Mouse (Mus musculus) olfactory bulb, adult 2 months (tissue): ENCODE results near the gene Lrrc73.

Experiments
- CTCF ChIP-seq: fragments of 200-500 bp; IDR thresholded peaks from 2 replicates; pipeline ENCODE4 v1.5.1; 2012; ENCODE audit warnings: low read depth, mild to moderate bottlenecking, low read length, moderate library complexity; ENCODE audit not compliant: insufficient read depth
- POLR2A ChIP-seq: fragments of 200-500 bp; IDR thresholded peaks from 2 replicates; pipeline ENCODE4 v1.6.1; 2012; ENCODE audit warnings: mild to moderate bottlenecking, low read depth, low read length, moderate library complexity; ENCODE audit not compliant: insufficient read depth

DNA sequence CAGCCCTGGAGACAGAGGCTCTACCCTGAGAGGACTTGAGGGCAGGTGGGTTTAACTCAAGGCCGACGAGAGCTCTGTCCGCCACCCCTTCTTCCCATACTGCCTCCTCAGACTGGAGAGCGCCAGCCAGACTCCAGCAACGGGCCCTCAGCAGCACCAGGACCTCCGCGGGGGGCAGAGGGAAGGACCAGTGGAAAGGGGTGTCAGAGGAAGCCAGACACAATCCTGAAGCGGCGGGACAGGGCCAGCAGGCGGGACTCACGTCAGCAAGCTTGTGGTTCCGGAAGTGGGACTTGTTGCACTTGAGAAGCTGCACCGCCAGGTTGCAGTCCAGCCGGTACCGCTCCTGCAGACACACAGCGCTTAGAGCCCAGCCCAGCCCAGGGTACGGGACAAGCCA, 6.3 kb downstream of the Lrrc73 start:
- no peak for TF ChIP-seq CTCF
- TF ChIP-seq POLR2A, result no peak
